Mouse (Mus musculus) kidney, adult 8-10 months (tissue): Measurements from ENCODE around the gene Gpd1l.

Source experiments
- DNase-seq, 2 experiments: peaks; one replicate each; pipeline ENCODE4 v3.0.0; 2022

Gene Gpd1l

DNA sequence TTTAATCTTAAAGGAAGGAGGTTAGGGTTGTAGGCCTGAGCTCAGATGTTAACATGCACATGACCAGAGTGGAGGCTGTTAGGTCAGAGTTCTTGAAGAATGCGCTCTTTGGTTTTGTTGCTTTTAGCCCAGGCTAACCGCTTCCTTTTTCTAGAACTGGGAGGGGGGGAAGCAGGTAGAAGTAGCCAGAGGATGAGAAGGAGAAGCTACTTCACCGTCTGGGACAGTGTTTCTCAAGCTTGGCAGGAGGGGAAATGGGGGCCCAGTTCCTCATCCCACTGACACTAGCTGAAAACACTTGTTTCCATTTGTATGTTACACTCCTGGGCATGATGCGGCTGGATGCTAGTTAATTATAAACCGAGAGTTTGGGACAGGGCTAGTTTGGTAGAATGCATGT is 8.2 kb downstream of the Gpd1l start:
- no peak for DNase-seq

DNA sequence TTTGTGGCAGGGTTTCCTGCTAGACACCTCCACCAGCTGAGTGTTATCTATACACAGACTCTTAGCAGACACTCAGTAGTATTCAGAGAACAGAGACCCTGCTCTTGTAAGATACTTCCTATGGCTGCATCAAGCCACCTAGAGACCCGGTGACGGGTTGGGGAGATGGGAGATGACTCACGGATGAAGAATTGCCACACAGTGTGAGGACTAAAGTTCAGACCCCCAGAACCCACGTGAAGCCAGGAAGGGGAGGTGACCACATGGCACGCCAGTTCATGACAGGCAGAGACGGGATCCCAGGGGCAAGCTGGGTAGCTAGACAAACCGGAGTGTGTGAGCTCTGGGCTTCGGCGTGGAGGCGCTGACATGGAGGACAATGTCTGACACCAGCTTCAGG is 8.7 kb downstream of the Gpd1l start:
- DNase-seq, result no peak

DNA sequence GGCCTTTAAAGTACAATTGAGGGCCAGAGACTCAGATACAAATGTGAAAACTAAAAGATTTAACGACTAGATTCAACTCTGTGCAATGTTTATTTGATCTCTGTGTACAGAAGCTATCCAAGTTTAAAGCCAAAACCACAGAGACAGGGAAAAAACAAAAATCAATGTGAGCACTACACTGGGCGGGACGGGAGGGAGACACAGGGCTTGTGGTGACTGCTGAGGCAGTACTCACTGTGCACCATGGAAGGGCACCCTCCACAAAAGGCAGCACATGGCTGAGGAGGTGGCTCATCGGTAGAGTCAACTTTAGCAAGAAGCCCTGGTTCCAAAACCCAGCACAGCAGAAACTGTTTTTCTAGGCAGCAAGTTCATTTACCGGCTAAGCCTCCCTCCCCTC is 9.3 kb downstream of the Gpd1l start:
- no peak for DNase-seq

DNA sequence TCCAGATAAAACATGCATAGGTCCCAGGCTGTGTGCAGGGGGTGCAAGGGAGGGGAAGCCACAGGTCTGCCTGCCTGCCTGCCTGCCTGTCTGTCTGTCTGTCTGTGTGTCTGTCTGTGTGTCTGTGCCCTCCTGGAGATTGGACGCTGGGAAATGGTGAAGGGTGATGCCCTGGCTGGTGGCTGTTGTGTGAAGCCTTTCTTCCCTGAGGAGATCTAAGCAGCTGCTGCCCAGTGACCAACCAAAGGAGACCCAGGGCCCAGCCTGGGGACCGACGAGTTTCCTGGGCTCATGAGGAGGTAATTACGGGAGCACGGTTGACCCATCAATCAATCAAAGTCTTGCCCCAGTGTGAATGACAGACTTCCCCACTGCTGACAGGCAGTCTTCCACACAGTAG is 11.6 kb downstream of the Gpd1l start:
- no peak for DNase-seq

DNA sequence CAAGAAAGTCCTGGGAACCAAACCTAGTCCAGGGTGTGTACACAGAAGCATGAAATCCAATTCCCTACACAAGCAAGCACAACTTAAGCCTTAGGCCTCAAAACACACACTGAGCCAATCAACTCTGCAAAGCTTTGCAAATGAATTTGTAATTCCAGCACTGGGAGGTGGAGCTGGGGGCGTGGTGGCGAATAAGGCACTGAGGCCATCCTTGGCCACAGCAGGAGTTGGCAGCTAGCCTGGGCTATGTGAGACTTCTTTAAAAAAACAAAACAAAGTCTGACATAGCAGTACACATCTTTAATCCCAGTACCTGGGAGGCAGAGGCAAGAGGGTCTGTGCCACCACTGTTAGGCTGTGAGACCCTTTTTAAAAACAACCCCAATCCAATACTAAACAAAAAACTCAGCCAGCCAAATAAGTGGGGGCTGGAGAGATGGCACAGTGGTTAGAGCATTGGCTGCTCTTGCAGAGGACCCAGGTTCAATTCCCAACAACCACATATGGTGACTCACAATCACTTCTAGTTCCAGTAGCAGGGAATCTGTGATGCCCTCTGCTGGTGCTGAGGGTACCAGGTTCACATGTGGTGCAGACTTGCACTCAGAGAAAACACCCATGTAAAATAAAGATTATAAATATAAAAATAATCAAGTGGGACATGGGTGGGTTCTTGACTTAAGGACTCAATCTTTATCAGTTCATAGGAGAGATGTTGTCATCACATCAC is 12.3 kb downstream of the Gpd1l start:
- DNase-seq, result peak in 1 of 2 experiments; percentile 42

- DNase-seq, result no peak
Measured at GRCm38 (mm10) chr9:114920569-114920968, 13.2 kb downstream of the Gpd1l start.

- peak; percentile 64 to 84 for DNase-seq
Measured at GRCm38 (mm10) chr9:114912680-114913649, 20.8 kb downstream of the Gpd1l start.

DNA sequence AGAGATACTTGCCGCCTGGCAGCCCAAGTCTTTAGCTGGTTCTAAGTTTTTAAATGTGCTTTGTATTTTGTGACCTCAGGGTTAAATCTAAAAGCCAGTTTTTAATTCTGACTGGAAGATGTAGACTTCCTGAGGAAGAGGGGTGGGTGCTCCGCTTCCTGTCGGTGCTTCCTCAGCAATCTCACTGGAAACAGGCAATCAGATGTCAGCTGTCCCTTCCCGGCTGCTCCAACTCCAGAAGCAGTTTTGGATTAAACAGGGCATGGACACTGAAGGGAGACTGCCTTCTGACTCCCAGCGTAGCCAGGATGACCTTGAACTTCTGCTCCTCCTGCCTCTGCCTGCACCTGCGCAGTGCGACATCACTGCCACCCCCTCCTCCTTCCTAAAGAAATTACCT is 26.3 kb downstream of the Gpd1l start:
- peak; percentile 17 to 30 for DNase-seq

DNA sequence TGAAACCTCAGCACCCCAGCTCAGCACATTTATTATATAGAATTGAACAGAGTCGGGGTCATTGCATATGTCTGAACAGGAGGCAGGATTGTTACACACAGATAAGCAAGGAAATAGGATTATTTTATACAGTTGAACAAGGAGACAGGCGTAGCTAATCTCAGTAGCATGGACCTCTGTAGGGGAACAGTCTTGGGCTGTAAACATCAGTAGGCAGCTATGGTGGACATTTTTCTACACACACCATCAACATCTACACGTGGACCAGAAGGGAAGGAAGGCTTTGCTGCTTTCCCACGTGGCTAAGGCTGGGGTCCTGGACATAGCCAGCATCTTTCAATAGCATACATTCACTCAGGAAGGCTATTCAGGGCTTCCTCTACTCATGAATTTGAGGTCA is 37.9 kb downstream of the Gpd1l start:
- no peak for DNase-seq

DNA sequence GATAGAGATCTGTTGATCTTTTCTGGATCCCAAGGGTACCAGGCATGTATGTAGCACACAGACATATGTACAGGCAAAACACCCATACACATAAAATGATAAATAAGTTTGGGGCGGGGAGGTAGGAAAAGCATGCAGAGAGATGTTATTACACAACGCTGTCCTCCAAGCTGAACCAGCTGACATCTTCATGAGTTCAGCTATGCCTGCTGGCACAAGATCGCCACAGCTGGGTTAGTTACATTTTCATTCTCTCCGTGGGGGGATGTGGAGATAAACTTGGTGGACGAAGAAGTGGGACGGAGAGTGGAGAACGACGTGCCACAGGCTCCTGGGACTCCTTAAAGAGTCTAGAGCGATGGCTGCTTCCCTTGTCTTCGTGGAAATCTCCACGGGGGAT is 40.8 kb downstream of the Gpd1l start:
- DNase-seq, result no peak

DNA sequence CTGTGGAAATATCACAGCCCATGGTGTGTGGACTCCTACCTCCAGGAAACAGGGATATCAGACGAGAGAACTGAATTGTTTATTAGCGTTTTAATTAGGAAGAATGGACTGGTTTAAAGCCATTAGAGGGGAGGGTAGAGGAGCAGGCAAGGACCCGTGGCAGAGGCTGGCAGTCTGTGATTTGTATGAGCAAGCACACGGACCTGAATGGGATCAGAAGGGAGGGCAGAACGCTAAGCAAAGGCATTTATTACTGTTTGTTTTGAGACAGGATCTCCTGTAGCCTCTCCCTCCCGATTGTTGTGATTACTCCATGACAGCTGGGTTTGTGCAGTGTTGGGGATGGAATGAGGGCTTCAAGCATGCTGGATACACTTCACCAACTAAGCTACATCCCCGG is 43.4 kb downstream of the Gpd1l start:
- no peak for DNase-seq

DNA sequence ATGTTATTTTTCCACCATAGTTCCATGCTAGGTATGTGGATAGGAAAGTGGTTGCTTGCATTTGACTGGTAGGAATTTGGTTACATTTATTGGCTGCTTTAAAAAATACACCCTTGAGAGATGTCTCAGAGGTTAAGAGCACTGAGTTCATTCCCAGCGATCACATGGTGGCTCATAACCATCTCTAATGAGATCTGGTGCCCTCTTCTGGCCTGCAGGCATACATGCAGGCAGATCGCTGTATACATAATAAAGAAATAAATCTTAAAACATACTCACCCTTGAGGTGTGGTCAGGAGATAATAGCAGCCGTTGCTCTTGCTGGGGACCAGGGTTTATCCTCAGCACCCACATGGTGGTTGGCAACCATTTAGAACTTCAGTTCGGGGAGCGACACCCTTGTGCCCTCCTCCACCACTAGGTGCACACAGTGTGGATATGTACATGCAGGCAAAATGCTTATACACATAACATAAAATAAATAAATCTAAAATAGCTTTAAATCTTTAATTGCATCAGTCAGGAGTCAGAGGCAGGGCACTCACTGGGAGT is 44.9 kb downstream of the Gpd1l start:
- no peak for DNase-seq

GRCm38 (mm10) chr9:114887699-114888098 is 46.1 kb downstream of the Gpd1l start:
- DNase-seq, result peak; percentile 27 to 46

DNA sequence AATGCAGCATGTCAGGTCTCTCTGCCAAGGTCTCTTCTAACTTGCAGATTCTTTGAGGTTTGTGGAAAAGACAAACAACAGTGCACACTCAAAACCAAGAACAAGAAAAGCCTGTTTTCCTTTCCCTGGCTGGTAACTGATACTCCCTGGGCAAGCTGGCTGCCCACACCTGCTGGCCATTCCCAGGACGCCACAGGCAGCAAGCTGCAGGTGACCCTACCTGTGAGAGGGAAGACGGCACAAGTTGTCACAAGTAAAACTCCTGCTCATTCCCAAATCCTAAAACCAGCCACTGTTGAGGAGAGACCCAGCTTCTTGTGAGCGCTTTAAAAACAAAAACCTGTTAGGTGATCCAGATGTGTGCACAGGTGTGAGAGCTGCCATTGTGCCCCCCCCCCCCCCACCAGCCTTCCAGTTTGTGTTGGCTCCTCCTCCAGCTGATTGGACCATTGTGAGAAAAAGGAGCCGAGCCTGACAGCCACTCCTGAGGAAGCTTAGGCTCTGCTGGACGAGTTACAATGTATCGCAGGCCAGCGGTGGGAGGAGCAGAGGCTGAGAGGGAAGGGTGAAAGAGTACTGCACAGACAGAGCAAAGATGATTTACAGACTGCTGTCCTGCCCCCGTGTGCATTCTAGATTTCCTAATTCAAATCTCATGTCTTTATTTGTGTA is 47.7 kb downstream of the Gpd1l start:
- no peak for DNase-seq

GRCm38 (mm10) chr9:114885564-114885963 is 48.2 kb downstream of the Gpd1l start:
- no peak for DNase-seq

GRCm38 (mm10) chr9:114881977-114882376 is 51.8 kb downstream of the Gpd1l start:
- DNase-seq, result peak; percentile 8 to 26

DNA sequence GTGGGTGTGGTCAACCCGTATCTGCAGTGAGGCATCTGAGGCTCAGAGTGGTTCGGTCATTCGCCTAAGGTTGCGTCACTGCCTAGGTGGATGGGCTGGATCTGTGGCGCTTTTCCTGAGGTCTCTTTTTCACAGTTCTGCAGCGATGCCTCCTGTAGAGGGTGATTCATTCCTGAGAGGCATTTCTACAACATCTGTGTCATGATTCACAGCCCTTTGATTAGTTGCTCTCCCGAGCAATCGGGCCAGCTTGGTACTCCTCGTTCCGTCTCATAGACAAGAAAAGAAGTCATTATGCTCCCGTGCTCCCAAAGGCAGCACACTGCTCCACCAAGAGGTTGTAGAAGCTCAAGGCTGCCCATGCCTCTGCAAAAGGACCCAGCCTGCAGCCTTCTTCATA is 78.5 kb downstream of the Gpd1l start:
- no peak for DNase-seq

GRCm38 (mm10) chr9:114854686-114855085 is 79.1 kb downstream of the Gpd1l start:
- DNase-seq, result no peak

DNA sequence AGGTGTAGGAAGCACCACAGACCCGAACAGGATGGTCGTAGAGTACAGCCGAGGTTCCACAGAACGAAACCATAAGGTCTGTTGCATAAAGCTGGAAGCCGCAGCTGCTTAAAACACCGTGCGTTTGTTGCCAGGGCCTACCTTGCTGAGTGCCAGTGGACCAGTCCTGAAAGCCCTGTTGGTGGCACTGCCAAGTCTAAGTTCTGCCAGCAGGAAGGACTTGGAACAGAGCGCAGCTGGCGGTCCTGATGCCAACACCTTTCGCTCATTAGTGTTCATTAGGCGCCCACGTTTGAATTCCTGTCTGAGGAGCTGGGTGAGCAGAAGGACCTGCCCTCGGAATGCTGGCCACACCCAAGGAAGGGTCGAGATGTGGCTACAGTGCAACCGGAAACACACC is 80.5 kb downstream of the Gpd1l start:
- no peak for DNase-seq

DNA sequence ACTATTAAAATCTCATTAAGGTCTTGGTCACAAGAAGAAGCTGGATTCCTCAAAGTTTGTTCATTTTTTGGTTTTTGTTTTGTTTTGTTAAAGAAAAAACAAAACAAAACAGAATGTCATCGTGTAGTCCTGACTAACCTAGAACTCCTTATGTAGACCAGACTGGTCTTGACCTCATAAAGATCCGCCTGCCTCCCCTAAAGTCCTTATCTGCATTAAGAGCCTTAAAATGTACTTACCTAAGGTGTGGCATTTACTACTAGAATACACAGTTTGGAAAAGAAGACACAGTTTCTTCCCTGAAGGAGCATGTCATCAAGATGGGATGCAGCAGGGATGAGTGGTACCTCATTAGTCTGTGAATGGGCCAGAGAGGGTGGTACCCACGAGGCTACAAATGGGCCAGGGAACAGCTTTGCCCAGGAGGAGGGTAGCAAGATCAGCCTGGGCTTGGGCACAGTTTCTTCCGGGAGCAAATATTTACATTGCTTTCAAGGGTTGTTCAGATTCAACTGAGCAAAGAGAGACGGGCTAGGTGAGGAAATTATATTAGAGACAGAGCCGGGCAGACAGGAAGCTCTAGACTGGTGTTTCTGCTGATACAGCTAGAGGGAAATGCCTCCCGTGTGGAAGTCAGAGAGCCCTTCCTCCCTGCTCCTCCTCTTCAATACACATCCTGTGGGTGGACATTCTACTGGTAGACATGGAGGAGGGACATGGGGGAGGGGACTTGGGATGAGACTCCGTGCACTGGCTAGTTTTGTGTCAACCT is 82.2 kb downstream of the Gpd1l start:
- DNase-seq, result peak in 1 of 2 experiments; percentile 15
